Mouse (Mus musculus) A20 (cell line): ENCODE measurements around the gene Lmod1.

Experiments
- DNase-seq: peaks from one replicate; pipeline ENCODE4 v3.0.0-alpha.2; 2011; ENCODE audit warnings: low read depth, low spot score

Gene Lmod1

DNA sequence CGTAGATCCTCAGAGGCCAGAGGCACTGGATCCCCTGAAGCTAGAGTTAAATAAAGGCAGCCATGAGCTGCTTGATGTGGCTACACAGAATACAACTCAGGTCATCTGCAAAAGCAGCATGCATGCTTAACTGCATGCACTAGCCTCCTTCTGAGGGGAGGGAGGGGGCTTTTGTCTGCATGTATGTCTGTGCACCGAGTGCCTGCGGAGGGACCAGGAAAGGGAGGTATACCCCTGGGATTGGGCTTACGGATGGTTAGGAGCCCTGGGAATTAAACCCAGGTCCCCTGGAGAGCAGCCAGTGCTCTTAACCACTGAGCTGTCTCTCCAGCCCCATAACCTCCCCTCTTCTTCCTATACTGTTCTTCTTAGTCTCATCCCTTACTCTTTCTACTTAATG, 87.5 kb downstream of the Lmod1 start:
- no peak for DNase-seq

DNA sequence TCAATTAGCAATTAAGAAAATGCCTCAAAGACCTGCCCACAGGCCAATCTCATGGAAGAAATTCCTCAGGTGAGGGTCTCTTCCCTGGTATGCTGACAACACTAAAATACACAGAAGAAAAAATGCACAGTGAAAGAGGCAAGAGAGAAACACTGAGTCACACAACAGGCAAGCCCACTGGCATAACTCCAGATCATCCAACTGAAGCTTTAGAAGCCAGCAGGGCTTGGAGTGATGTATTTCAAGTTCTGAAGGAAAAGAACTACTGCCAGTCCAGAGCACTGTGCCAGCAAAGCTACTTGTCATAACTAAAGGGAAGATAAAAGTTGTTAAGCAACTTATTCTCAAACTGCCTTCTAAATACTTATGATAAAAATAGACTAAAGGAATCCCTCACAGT, 89.4 kb downstream of the Lmod1 start:
- DNase-seq, result no peak
